Mouse (Mus musculus) embryonic facial prominence, embryonic 14.5 days (tissue): ENCODE results near the gene Serpina10. TPM values are rescaled to one million over a fixed set of nuclear protein-coding genes. Genes with fewer than 3 reads are reported as not detected.

Source experiments
- ATAC-seq: fragments of 200-750 bp; cut with Nextera tagmentation; 2 replicates; pipeline ENCODE4 v1.8.0; 2017; ENCODE audit warnings: low read depth, moderate number of reproducible peaks, moderate TSS enrichment
- DNase-seq: peaks from one replicate; pipeline ENCODE4 v3.0.0-alpha.2; 2015; ENCODE audit warnings: low spot score
- H3K27ac ChIP-seq: fragments of 300-500 bp; sonication (generic); replicated peaks from 2 replicates; pipeline ENCODE4 v1.5.1; 2014; ENCODE audit warnings: low read depth, mild to moderate bottlenecking, low read length, moderate library complexity
- H3K27me3 ChIP-seq: fragments of 300-500 bp; sonication (generic); replicated peaks from 2 replicates; pipeline ENCODE4 v1.6.1; 2014; ENCODE audit warnings: low read length; ENCODE audit not compliant: control insufficient read depth, insufficient read depth
- H3K36me3 ChIP-seq: fragments of 300-500 bp; sonication (generic); 2 replicates; pipeline ENCODE4 v1.6.1; 2014; ENCODE audit warnings: low read length, mixed read lengths; ENCODE audit not compliant: control insufficient read depth, insufficient read depth
- H3K4me1 ChIP-seq: fragments of 300-500 bp; sonication (generic); 2 replicates; pipeline ENCODE4 v1.6.1; 2014; ENCODE audit warnings: antibody characterized with exemption, low read length; ENCODE audit not compliant: control insufficient read depth, insufficient read depth
- H3K4me2 ChIP-seq: fragments of 300-500 bp; sonication (generic); 2 replicates; pipeline ENCODE4 v1.6.1; 2014; ENCODE audit warnings: low read depth, mild to moderate bottlenecking, low read length, moderate library complexity, mixed read lengths
- H3K4me3 ChIP-seq: fragments of 300-500 bp; sonication (generic); 2 replicates; pipeline ENCODE4 v1.5.1; 2014; ENCODE audit warnings: low read depth, mild to moderate bottlenecking, low read length
- H3K9ac ChIP-seq: fragments of 300-500 bp; sonication (generic); 2 replicates; pipeline ENCODE4 v1.6.1; 2014; ENCODE audit warnings: low read depth, mild to moderate bottlenecking, low read length, moderate library complexity, mixed read lengths
- H3K9me3 ChIP-seq: fragments of 300-500 bp; sonication (generic); 2 replicates; pipeline ENCODE4 v1.6.1; 2016; ENCODE audit warnings: low read length; ENCODE audit not compliant: control insufficient read depth
- WGBS: fragments of 180-500 bp; shearing (Covaris S2); extraction: QIAGEN DNeasy Blood & Tissue Kit; methylation state at CpG from one replicate; pipeline ENCODE4 v1.1.7; 2014; 5-methylcytosine and 5-hydroxymethylcytosine counted together
- polyA plus RNA-seq: library from polyadenylated mRNA; unstranded; fragments of >200 nt; fragmentation: Nextera tagmentation; extraction: Ambion mirVana; gene quantifications from 2 replicates; pipeline ENCODE4 v1.2.1, GENCODE M21; 2014

Serpina10 gene
- polyA plus RNA-seq, 1 experiment from 2014 or later, result not detected

DNA sequence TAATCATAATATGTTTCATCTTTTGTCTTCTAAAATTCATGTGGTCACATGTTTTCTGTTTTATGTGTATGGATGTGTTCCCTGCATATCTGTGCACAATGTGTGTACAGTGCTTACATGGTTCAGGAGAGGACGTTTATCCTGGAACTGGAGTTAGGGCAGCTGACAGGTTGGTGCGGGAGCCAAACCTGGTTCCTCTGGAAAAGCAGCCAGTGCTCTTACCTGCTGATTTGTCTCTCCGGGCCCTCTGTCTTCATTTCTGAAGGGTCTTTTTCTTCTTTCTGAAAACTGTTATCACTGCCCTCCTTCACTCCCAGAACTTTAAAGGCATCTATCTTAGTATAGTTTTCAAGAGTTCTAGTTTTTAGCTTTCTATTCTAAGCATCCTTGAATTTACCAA, 12.6 kb upstream of the Serpina10 start:
- WGBS, result 77% methylated on average over 3 of the region's 3 CpGs
- Histone ChIP-seq H3K36me3 (no peaks in the 10 kb centered on the region), H3K4me2 (no peak overlapping the region), H3K27ac (peak overlapping the region; percentile 65; the same call in 1 of the 2 replicates), H3K27me3 (no peaks in the 10 kb centered on the region), H3K9me3 (no peaks in the 10 kb centered on the region), H3K4me3 (no peak overlapping the region), H3K4me1 (peaks cover 6% of the 10 kb centered on the region; the same call in 1 of the 2 replicates), H3K9ac (no peak overlapping the region)
- no peak for DNase-seq
- ATAC-seq, result no peak

DNA sequence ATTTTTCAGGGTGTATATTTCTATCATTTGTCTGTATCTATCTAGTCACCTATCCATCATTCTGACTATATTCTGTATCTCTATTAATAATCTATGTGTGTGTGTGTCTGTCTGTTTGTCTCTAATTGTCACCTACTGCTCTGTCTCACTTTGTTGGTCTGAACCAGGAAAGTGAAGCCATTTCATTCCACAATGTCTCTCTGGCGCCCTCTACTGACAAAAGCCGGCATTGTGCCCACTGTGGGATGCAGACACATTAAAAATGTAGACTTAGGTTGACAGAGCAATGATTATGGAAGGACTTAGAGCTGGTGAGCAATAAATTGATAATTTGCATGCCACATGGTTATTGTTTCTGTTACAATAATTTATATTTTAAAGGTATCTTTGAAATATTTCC, 12.1 kb upstream of the Serpina10 start:
- WGBS, result 3% methylated on average over 2 of the region's 2 CpGs
- peak; percentile 49 for DNase-seq
- Histone ChIP-seq H3K27ac (no peak overlapping the region), H3K9me3 (no peaks in the 10 kb centered on the region), H3K36me3 (no peaks in the 10 kb centered on the region), H3K9ac (no peak overlapping the region), H3K4me3 (no peak overlapping the region), H3K4me1 (peaks cover 6% of the 10 kb centered on the region; the same call in 1 of the 2 replicates), H3K27me3 (no peaks in the 10 kb centered on the region), H3K4me2 (no peak overlapping the region)
- ATAC-seq, result no peak

DNA sequence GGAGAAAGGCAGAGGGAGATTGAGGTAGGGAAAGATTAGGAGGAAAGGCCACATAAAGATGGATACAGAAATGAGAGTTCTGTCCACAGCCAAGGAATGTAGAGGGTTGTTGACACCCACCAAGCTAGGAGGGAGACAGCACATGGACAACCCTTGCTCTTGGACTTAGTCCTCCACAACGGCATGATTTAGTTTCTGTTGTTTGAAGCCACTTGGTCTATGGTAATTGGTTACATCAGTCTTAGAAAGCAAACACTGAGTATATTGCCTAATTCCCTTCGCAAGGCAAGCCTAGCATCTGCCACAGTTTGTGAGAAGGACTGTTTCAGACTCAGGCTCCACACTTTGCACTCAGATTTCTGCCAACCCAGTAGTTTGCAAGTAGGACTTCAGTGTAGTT, 4.6 kb upstream of the Serpina10 start:
- Histone ChIP-seq H3K4me2 (no peak overlapping the region), H3K36me3 (no peaks in the 10 kb centered on the region), H3K4me1 (no peaks in the 10 kb centered on the region), H3K9me3 (no peaks in the 10 kb centered on the region), H3K9ac (no peak overlapping the region), H3K4me3 (no peak overlapping the region), H3K27ac (no peak overlapping the region), H3K27me3 (no peaks in the 10 kb centered on the region)
- ATAC-seq (no peak), DNase-seq (no peak)
- 79% methylated on average over 2 of the region's 2 CpGs for WGBS

DNA sequence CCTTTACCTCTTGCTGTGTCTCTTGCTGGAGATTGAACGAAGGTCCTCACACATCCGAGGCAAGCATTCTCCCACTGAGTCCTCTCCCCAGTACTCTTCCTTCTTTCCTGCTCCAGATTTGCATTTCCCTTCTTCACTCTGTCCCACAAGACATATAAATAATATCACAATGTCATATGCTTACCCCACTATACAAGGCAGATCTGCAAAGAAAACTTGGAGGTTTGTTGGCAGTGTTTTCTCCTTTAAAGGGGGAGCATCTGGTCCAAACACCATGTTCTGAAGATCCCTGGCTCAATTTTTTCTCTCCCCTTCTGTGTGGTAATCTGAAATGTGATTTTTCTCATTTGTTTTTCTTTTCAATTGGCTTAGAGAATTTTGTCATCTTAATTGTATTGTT, 3.2 kb upstream of the Serpina10 start:
- Histone ChIP-seq H3K9me3 (no peaks in the 10 kb centered on the region), H3K27ac (no peak overlapping the region), H3K9ac (no peak overlapping the region), H3K4me2 (no peak overlapping the region), H3K4me3 (no peak overlapping the region), H3K27me3 (no peaks in the 10 kb centered on the region), H3K36me3 (no peaks in the 10 kb centered on the region), H3K4me1 (no peaks in the 10 kb centered on the region)
- ATAC-seq, result no peak
- 77% methylated on average over 2 of the region's 2 CpGs for WGBS
- DNase-seq, result no peak

- ATAC-seq (no peak), DNase-seq (no peak)
- H3K4me2 ChIP-seq, result no peak overlapping the region
- no peaks in the 10 kb centered on the region for H3K9me3 ChIP-seq
- no peaks in the 10 kb centered on the region for H3K4me1 ChIP-seq
- no peaks in the 10 kb centered on the region for H3K36me3 ChIP-seq
- H3K27ac ChIP-seq, result no peak overlapping the region
- H3K4me3 ChIP-seq, result no peak overlapping the region
- H3K27me3 ChIP-seq, result no peaks in the 10 kb centered on the region
- 89% methylated on average over 10 of the region's 10 CpGs for WGBS
- H3K9ac ChIP-seq, result no peak overlapping the region
These were observed 14.4 kb downstream of the Serpina10 start for GRCm38 (mm10) chr12:103616860-103617261.

GRCm38 (mm10) chr12:103615734-103616133, 15.5 kb downstream of the Serpina10 start:
- no peaks in the 10 kb centered on the region for H3K9me3 ChIP-seq
- no peak overlapping the region for H3K9ac ChIP-seq
- H3K27me3 ChIP-seq, result no peaks in the 10 kb centered on the region
- DNase-seq (no peak), ATAC-seq (no peak)
- H3K36me3 ChIP-seq, result no peaks in the 10 kb centered on the region
- no peak overlapping the region for H3K27ac ChIP-seq
- H3K4me1 ChIP-seq, result no peaks in the 10 kb centered on the region
- H3K4me3 ChIP-seq, result no peak overlapping the region
- WGBS, result 80% methylated on average over 4 of the region's 4 CpGs
- no peak overlapping the region for H3K4me2 ChIP-seq

GRCm38 (mm10) chr12:103615141-103615540, 16.1 kb downstream of the Serpina10 start:
- WGBS, result 79% methylated on average over 1 of the region's 1 CpGs
- Histone ChIP-seq H3K4me2 (no peak overlapping the region), H3K4me1 (no peaks in the 10 kb centered on the region), H3K27ac (no peak overlapping the region), H3K27me3 (no peaks in the 10 kb centered on the region), H3K36me3 (no peaks in the 10 kb centered on the region), H3K9me3 (no peaks in the 10 kb centered on the region), H3K4me3 (no peak overlapping the region), H3K9ac (no peak overlapping the region)
- ATAC-seq, result no peak
- DNase-seq, result no peak

- Histone ChIP-seq H3K36me3 (no peaks in the 10 kb centered on the region), H3K9me3 (no peaks in the 10 kb centered on the region), H3K27me3 (no peaks in the 10 kb centered on the region), H3K4me2 (no peak overlapping the region), H3K9ac (no peak overlapping the region), H3K4me3 (no peak overlapping the region), H3K27ac (no peak overlapping the region), H3K4me1 (no peaks in the 10 kb centered on the region)
- ATAC-seq (no peak), DNase-seq (no peak)
- 45% methylated on average over 3 of the region's 3 CpGs for WGBS
These were observed 29.4 kb downstream of the Serpina10 start for GRCm38 (mm10) chr12:103601839-103602238.

DNA sequence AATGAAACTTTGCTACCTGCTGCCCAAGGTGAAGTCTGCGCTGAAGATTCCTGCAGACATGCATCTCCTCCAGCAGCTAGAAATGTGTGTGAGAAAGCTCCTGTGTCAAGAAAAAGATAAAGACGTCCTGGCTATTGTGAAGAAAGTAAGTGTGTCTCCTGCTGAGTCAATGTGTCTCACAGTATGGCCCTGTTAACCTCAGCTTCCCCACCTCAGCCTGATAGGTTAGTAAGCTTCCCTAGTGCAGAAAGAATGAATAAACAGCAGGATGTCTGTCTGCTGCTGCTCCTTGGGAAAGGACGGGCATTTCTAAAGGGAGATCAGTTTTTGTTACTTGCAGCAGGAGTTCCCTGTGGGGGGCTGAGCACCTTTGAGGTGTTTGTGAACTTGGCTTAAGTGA, 30.9 kb downstream of the Serpina10 start:
- no peak for ATAC-seq
- H3K36me3 ChIP-seq, result no peaks in the 10 kb centered on the region
- no peak overlapping the region for H3K27ac ChIP-seq
- no peak overlapping the region for H3K4me2 ChIP-seq
- no peaks in the 10 kb centered on the region for H3K4me1 ChIP-seq
- no peak overlapping the region for H3K9ac ChIP-seq
- H3K9me3 ChIP-seq, result no peaks in the 10 kb centered on the region
- H3K4me3 ChIP-seq, result no peak overlapping the region
- no peak for DNase-seq
- H3K27me3 ChIP-seq, result no peaks in the 10 kb centered on the region
- WGBS, result 39% methylated on average over 3 of the region's 3 CpGs
